Comparison of ENCODE assay signal across 8 mouse cellular contexts in the genomic region with DNA sequence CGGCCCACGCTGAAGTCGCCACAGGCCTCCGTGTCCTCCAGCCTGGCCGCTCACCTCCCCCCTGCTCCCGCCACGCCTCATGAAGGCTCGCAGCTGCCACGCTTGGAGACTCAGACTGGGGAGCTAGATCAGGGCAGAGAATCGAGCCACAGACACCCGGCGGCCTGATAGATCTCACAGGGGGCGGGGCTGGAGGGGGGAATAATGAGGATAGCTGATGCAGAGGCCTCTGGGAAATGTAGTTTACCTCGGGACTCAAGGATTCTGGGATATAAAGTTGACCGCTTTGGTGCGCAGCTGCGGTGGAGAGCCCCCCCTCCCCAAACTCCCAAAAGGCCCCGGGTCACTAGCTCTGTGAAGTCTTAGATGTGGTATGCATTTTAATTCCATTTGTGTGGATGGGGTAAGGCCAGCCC. TPM values are rescaled to one million over a fixed set of nuclear protein-coding genes. Genes with fewer than 3 reads are reported as not detected.
DNase-seq lines count a peak whose midpoint lies in the region.

A gene (minus strand): TSS at position 183 of the 416 bp plus-strand sequence.

- peak; percentile 87 for DNase-seq in adrenal gland, postnatal 10 days
- peak; percentile 87 for DNase-seq in embryo, embryonic 9.5 days (ENCODE audit: extremely low spot score)
- DNase-seq in heart, adult 11 months, result peak; percentile 99
- peak; percentile 89 for DNase-seq in kidney, adult 11 months
- peak; percentile 84 to 85 for DNase-seq in left cerebral cortex, postnatal 36 days (ENCODE audit: low spot score in 2 of 2)
- DNase-seq in mesoderm, embryonic 11.5 days (ENCODE audit: low read depth, low spot score), result peak; percentile 87
- peak; percentile 83 for DNase-seq in right cerebral cortex, postnatal 4 days
- peak; percentile 86 for DNase-seq in yolk sac, embryonic 10.5 days (ENCODE audit: low spot score)

- intact Hi-C loops in left cerebral cortex, postnatal 36 days (cut with DNase I), result loop anchor here (5.0 kb wide), 1 partner anchor 104 kb away; a partner anchor contains a TSS

RNA-seq across cellular contexts. Expression of the gene that starts here (rescaled TPM):
- 1 to 10 TPM; 1.4 to 2.6 TPM for total RNA-seq in adrenal gland, postnatal 10 days (2021)
- total RNA-seq in left cerebral cortex, postnatal 36 days (2021), result 1 to 10 TPM; 5.4 to 5.9 TPM

Comparison
In these comparisons a context has a peak if more than half of its experiments do, and no peak if none do; other contexts are left out.
1. Peak in every context shown above with its lines: DNase-seq.